Mouse (Mus musculus) spleen, adult 2 months (tissue): ENCODE measurements around the gene Pomt1. TPM values are rescaled to one million over a fixed set of nuclear protein-coding genes. Genes with fewer than 3 reads are reported as not detected.
A peak's percentile ranks its signal among the peaks of the same experiment; 100 is the strongest.

ENCODE experiments used
- DNase-seq, 2 experiments: peaks; one replicate each; pipeline versions ENCODE4 v3.0.0 to v3.0.0-alpha.2; 2012 to 2021; ENCODE audit warnings: low spot score in 2 of 2, low read depth in 1 of 2
- H3K27ac ChIP-seq: fragments of 200-500 bp; 2 replicates; pipeline ENCODE4 v1.5.1; 2012; ENCODE audit warnings: low read length, inconsistent platforms; ENCODE audit not compliant: insufficient read depth
- H3K27me3 ChIP-seq: fragments of 200-500 bp; 2 replicates; pipeline ENCODE4 v1.6.1; 2012; ENCODE audit warnings: mild to moderate bottlenecking, moderate library complexity, low read length, inconsistent platforms; ENCODE audit not compliant: control insufficient read depth, insufficient read depth
- H3K36me3 ChIP-seq: fragments of 200-500 bp; 2 replicates; pipeline ENCODE4 v1.6.1; 2012; ENCODE audit warnings: mild to moderate bottlenecking, low read length, inconsistent platforms; ENCODE audit not compliant: control insufficient read depth, insufficient read depth
- H3K4me1 ChIP-seq: fragments of 200-500 bp; 2 replicates; pipeline ENCODE4 v1.6.1; 2011; ENCODE audit warnings: inconsistent platforms; ENCODE audit not compliant: control insufficient read depth, insufficient read depth, insufficient read length
- H3K4me3 ChIP-seq: fragments of 200-500 bp; 2 replicates; pipeline ENCODE4 v1.5.1; 2011; ENCODE audit warnings: mild to moderate bottlenecking, inconsistent platforms; ENCODE audit not compliant: insufficient read depth, insufficient read length; ENCODE audit errors: extremely low read depth
- CTCF ChIP-seq: fragments of 200-500 bp; IDR thresholded peaks from 2 replicates; pipeline ENCODE4 v1.5.1; 2011; ENCODE audit warnings: mild to moderate bottlenecking, inconsistent platforms; ENCODE audit not compliant: insufficient read depth, insufficient read length, insufficient replicate concordance; ENCODE audit errors: extremely low read depth
- POLR2A ChIP-seq: fragments of 200-500 bp; IDR thresholded peaks from 2 replicates; pipeline ENCODE4 v1.6.1; 2011; ENCODE audit warnings: low read depth, low read length, inconsistent platforms
- WGBS: fragments of 180-500 bp; shearing (Covaris S2); methylation state at CpG from one replicate; pipeline ENCODE4 v1.1.7; 2018; 5-methylcytosine and 5-hydroxymethylcytosine counted together
- polyA plus RNA-seq: library from polyadenylated mRNA; depleted of rRNA; stranded (reverse); fragments of >200 nt; gene quantifications from 2 replicates; pipeline ENCODE4 v1.2.3, GENCODE M21; 2012

Pomt1 gene
- polyA plus RNA-seq, 1 experiment: 13.7 TPM

DNA sequence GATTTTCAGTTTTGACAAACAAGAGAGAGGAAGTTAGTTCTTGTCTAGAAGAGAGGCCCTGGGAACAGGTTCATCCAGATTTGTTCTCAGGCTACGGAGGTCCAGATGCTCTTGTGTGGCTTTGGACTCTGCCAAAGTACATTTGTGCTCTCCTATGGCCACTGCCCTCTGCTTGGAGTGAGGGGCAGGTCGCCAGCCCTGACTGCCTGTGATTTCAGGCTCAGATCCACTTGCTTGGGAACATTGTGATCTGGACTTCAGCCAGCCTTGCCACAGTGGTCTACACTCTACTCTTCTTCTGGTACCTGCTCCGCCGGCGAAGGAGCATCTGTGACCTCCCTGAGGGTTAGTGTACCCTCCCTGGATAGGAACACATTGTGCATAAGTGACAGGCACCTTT lies 16.3 kb downstream of the Pomt1 start:
- H3K4me3 ChIP-seq: no peak overlapping the region
- DNase-seq: no peak
- no peak for TF ChIP-seq POLR2A
- TF ChIP-seq CTCF: no peak
- no peaks in the 10 kb centered on the region for H3K4me1 ChIP-seq
- H3K27me3 ChIP-seq: no peaks in the 10 kb centered on the region
- 94% methylated on average over 5 of the region's 5 CpGs for WGBS
- no peak overlapping the region for H3K27ac ChIP-seq
- H3K36me3 ChIP-seq: peaks cover 30% of the 10 kb centered on the region

DNA sequence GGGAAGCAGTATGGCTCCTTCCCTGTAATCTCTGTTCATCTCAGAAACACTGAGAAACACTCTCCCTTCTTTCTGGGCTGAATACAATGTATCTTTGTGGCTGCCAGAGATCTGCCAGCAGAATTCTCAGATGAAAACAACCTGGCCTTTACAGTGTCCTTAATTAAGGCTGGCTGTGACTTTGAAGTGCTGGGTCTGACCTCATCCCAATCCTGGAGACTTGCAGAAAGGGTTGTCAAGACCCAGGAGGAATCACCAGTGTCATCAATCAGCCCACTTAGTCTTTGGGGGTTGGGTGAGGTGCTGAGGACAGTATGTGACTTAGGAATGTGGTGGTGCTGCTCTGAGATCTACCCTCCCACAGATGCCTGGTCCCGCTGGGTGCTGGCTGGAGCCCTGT lies 17.0 kb downstream of the Pomt1 start:
- no peaks in the 10 kb centered on the region for H3K4me1 ChIP-seq
- 94% methylated on average over 1 of the region's 1 CpGs for WGBS
- no peak overlapping the region for H3K4me3 ChIP-seq
- H3K27ac ChIP-seq: no peak overlapping the region
- TF ChIP-seq POLR2A (no peak), CTCF (no peak)
- no peak for DNase-seq
- H3K36me3 ChIP-seq: peaks cover 32% of the 10 kb centered on the region
- H3K27me3 ChIP-seq: no peaks in the 10 kb centered on the region

DNA sequence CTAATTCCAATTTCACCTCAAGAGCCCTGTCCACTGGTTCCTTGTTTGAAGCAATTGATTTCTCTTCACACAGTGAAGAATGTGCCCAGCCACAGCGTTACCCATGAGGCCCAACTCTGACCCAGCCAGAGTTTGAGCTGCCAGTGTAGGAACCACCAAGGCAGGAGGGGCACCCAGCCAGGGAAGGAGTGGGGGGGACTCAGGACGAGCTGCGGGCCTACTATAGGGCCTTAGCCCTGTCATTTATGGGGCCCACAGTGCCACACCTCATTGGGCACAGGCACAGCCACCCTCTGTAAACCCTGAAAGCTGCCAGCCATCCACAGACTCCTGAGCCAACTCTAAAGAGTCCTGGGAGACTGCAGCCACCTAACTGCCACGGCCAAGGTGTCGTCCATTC lies 18.2 kb downstream of the Pomt1 start:
- Histone ChIP-seq H3K36me3 (peaks cover 32% of the 10 kb centered on the region), H3K4me3 (no peak overlapping the region), H3K27ac (no peak overlapping the region), H3K27me3 (no peaks in the 10 kb centered on the region), H3K4me1 (peaks cover 6% of the 10 kb centered on the region; the same call in 1 of the 2 replicates)
- 91% methylated on average over 5 of the region's 5 CpGs for WGBS
- TF ChIP-seq POLR2A: no peak
- no peak for TF ChIP-seq CTCF
- DNase-seq: no peak

DNA sequence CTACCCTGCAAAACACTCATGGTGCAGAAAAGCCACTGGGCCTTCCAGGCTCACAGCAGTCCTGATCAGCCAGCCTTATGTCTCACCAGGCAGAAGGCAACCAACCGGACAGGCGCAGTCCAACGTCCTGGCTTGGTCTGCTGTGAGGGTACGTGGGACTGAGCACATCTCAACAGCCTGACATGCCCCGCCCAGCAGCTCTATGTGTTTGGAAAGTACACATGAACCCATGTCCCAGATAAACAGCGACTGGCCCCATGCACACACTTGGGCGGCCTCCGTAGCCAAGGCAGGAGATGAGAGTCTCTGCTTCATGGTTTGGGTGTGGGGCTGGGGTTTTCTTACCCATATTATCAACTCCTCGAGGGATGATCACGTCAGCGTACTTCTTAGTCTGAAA lies 19.9 kb downstream of the Pomt1 start:
- no peak for DNase-seq

DNA sequence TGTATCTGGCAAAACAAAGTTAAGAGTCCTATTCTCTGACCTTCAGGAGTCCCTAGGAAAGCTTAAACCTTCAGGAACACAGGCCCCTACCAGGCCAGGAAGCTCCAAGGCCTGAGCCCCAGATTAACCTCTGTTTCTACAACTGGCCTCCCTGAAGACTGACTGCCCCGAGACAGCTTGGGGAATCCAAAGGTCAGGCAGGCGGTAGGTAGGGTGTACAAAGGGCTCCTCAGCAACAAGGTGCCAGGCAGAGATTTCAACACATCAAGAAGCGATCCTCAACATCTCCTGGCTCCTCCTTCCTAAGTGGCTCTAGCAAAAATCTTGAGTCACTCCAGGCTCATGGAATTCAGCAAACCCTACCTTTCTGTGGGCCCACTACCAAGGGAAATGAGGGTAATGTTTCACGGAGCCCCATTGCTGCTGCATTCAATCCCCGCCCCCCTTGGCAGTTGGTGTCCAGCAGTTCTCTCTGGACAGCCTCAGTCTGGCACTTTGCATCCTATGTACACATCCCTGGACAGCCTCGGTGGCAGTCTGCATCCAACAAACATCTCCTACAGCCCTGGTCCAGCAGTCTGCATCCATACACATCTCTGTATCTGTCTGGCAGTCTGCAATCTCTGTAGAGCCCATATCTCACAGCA lies 22.6 kb downstream of the Pomt1 start:
- H3K27ac ChIP-seq: no peak overlapping the region
- H3K36me3 ChIP-seq: peaks cover 15% of the 10 kb centered on the region
- TF ChIP-seq CTCF: no peak
- no peak for TF ChIP-seq POLR2A
- peaks cover 6% of the 10 kb centered on the region; the same call in 1 of the 2 replicates for H3K4me1 ChIP-seq
- DNase-seq: no peak
- H3K4me3 ChIP-seq: peak overlapping the region; percentile 74
- no peaks in the 10 kb centered on the region for H3K27me3 ChIP-seq
- WGBS: 69% methylated on average over 6 of the region's 6 CpGs

More for the DNA sequence above, 19.9 kb downstream of the Pomt1 start:
- 92% methylated on average over 11 of the region's 11 CpGs for WGBS
- no peaks in the 10 kb centered on the region for H3K27me3 ChIP-seq
- no peak overlapping the region for H3K27ac ChIP-seq
- no peak overlapping the region for H3K4me3 ChIP-seq
- TF ChIP-seq CTCF (no peak), POLR2A (no peak)
- H3K4me1 ChIP-seq: peaks cover 6% of the 10 kb centered on the region; the same call in 1 of the 2 replicates
- peaks cover 28% of the 10 kb centered on the region for H3K36me3 ChIP-seq

DNA sequence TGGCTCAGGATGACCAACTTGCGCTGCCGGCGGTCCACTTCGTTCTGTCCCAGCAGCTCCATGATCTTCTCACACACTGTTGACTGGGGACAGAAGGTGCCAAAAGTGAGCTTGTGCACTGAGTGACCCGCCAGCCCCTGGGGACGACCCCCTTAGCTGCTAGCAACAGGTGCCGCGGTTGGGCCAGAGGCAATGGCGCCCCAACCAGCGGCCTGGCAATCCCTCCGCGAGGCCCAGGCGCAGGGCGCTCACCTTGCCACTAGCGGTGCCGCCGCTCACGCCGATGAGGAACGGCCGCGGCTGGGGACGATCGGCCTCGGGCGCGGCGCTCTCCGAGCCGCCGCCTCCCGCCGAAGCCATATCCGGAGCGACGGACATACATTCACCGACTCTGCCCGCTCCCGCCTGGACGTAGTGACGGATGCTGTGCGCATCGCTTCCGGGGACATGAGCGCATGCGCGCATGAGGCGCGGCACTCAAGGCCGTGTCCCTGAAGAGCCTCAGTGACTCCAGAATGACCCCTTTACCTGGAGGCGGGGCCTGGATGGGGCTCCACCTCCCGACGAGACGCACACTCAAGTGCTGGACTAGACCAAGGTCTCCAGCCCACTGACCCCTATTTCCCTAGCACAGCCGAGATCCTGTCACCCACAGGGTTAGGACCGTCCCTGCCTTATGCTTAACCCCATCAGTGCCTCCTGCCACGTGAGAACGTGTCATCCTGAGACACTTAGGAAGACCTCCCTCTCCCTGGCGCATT lies 23.4 kb downstream of the Pomt1 start, which contains the start of gene Uck1:
Gene Uck1 (minus strand): TSS at position 503 of the 761 bp plus-strand sequence.
- Histone ChIP-seq H3K27me3 (no peaks in the 10 kb centered on the region), H3K4me3 (peak within 1 kb of the TSS; percentile 74), H3K4me1 (peaks cover 6% of the 10 kb centered on the region; the same call in 1 of the 2 replicates), H3K36me3 (peaks cover 11% of the 10 kb centered on the region), H3K27ac (peak within 1 kb of the TSS; percentile 55)
- WGBS: under 1% methylated on average over 59 of the region's 59 CpGs
- peak; percentile 79 to 88 for DNase-seq
- TF ChIP-seq CTCF (no peak), POLR2A (peak; percentile 82)

DNA sequence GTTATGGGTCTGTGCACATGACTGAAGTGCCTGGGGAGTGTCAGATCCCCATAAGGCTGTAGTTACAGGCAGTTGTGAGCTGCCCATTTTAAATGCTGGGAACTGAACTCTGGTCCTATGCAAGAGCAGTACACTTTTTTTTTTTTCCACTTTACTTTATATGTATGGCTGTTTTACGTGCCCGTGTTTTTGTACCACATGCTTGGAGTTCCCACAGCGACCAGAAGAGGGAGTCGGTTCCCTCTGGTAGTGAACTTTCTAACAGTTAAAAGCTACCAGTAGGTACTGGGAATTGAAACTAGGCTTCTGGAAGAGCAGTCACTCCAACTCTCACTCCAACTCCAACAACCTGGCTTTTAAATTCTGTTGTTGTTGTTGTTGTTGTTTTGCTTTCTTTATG lies 24.2 kb downstream of the Pomt1 start:
- Histone ChIP-seq H3K36me3 (peaks cover 11% of the 10 kb centered on the region), H3K27ac (no peak overlapping the region), H3K4me1 (peaks cover 6% of the 10 kb centered on the region; the same call in 1 of the 2 replicates), H3K4me3 (no peak overlapping the region), H3K27me3 (no peaks in the 10 kb centered on the region)
- peak; percentile 55 to 63 for DNase-seq
- whole genome bisulfite sequencing: 28% methylated on average over 4 of the region's 4 CpGs
- no peak for TF ChIP-seq POLR2A
- peak; percentile 26; the same call in 1 of the 2 replicates for TF ChIP-seq CTCF
